Mouse (Mus musculus) lung, postnatal 14 days (tissue): Measurements from ENCODE around the gene Sema4d.

Source experiments
- DNase-seq: peaks from one replicate; pipeline ENCODE4 v3.0.0; 2021

The Sema4d gene

GRCm38 (mm10) chr13:51659573-51659972, 134.0 kb downstream of the Sema4d start:
- DNase-seq, result no peak

- DNase-seq, result no peak
These were observed 135.5 kb downstream of the Sema4d start for GRCm38 (mm10) chr13:51658094-51658493.

GRCm38 (mm10) chr13:51656516-51657235, 136.9 kb downstream of the Sema4d start:
- DNase-seq, result no peak

GRCm38 (mm10) chr13:51653961-51654360, 139.6 kb downstream of the Sema4d start:
- no peak for DNase-seq

GRCm38 (mm10) chr13:51653159-51653558, 140.4 kb downstream of the Sema4d start:
- no peak for DNase-seq

- peak; percentile 94 for DNase-seq
These were observed 142.0 kb downstream of the Sema4d start, which contains the start of gene Secisbp2 for GRCm38 (mm10) chr13:51651408-51652064. Gene Secisbp2 (plus strand): TSS chr13:51651697.

- no peak for DNase-seq
These were observed 143.8 kb downstream of the Sema4d start for GRCm38 (mm10) chr13:51649740-51650139.

- no peak for DNase-seq
These were observed 145.3 kb downstream of the Sema4d start for GRCm38 (mm10) chr13:51648237-51648636.

GRCm38 (mm10) chr13:51647770-51648169, 145.8 kb downstream of the Sema4d start:
- no peak for DNase-seq

GRCm38 (mm10) chr13:51646362-51647027, 147.1 kb downstream of the Sema4d start:
- DNase-seq, result no peak

- DNase-seq, result no peak
These were observed 147.7 kb downstream of the Sema4d start for GRCm38 (mm10) chr13:51645872-51646271.

GRCm38 (mm10) chr13:51644829-51645789, 148.4 kb downstream of the Sema4d start, which contains the start of gene Cks2:
Gene Cks2 (plus strand): TSS chr13:51645232.
- peak; percentile 97 for DNase-seq

- no peak for DNase-seq
These were observed 149.4 kb downstream of the Sema4d start for GRCm38 (mm10) chr13:51643924-51644828.

GRCm38 (mm10) chr13:51642171-51642778, 151.3 kb downstream of the Sema4d start:
- no peak for DNase-seq

GRCm38 (mm10) chr13:51641424-51641823, 152.1 kb downstream of the Sema4d start:
- no peak for DNase-seq

GRCm38 (mm10) chr13:51638958-51639357, 154.6 kb downstream of the Sema4d start:
- DNase-seq, result no peak
